Mouse (Mus musculus) embryonic facial prominence, embryonic 12.5 days (tissue): ENCODE measurements around the gene Fbxo9. TPM values are rescaled to one million over a fixed set of nuclear protein-coding genes. Genes with fewer than 3 reads are reported as not detected.
A peak's percentile ranks its signal among the peaks of the same experiment; 100 is the strongest.

Experiments used
- ATAC-seq: fragments of 200-750 bp; cut with Nextera tagmentation; 2 replicates; pipeline ENCODE4 v1.8.0; 2017; ENCODE audit not compliant: insufficient number of reproducible peaks, insufficient read depth, low FRiP score, low TSS enrichment
- H3K27ac ChIP-seq: fragments of 300-500 bp; sonication (generic); 2 replicates; pipeline ENCODE4 v1.5.1; 2016; ENCODE audit warnings: mild to moderate bottlenecking
- H3K27me3 ChIP-seq: fragments of 300-500 bp; sonication (generic); 2 replicates; pipeline ENCODE4 v1.6.1; 2016; ENCODE audit warnings: mild to moderate bottlenecking, moderate library complexity
- H3K36me3 ChIP-seq: fragments of 300-500 bp; sonication (generic); 2 replicates; pipeline ENCODE4 v1.6.1; 2016; ENCODE audit warnings: mild to moderate bottlenecking
- H3K4me1 ChIP-seq: fragments of 300-500 bp; sonication (generic); 2 replicates; pipeline ENCODE4 v1.6.1; 2016
- H3K4me2 ChIP-seq: fragments of 300-500 bp; sonication (generic); replicated peaks from 2 replicates; pipeline ENCODE4 v1.6.1; 2016; ENCODE audit warnings: mild to moderate bottlenecking, moderate library complexity
- H3K4me3 ChIP-seq: fragments of 300-500 bp; sonication (generic); 2 replicates; pipeline ENCODE4 v1.5.1; 2016; ENCODE audit warnings: mild to moderate bottlenecking
- H3K9ac ChIP-seq: fragments of 300-500 bp; sonication (generic); 2 replicates; pipeline ENCODE4 v1.6.1; 2016; ENCODE audit warnings: mild to moderate bottlenecking, moderate library complexity
- H3K9me3 ChIP-seq: fragments of 300-500 bp; sonication (generic); 2 replicates; pipeline ENCODE4 v1.6.1; 2016; ENCODE audit warnings: mild to moderate bottlenecking, moderate library complexity
- WGBS: fragments of 180-500 bp; shearing (Covaris S2); methylation state at CpG from one replicate; pipeline ENCODE4 v1.1.7; 2016; 5-methylcytosine and 5-hydroxymethylcytosine counted together
- polyA plus RNA-seq: library from polyadenylated mRNA; unstranded; fragments of >200 nt; fragmentation: Nextera tagmentation; extraction: Ambion mirVana; gene quantifications from 2 replicates; pipeline ENCODE4 v1.2.1, GENCODE M21; 2016

Gene Fbxo9
- polyA plus RNA-seq, 1 experiment from 2014 or later = 43.1 TPM

DNA sequence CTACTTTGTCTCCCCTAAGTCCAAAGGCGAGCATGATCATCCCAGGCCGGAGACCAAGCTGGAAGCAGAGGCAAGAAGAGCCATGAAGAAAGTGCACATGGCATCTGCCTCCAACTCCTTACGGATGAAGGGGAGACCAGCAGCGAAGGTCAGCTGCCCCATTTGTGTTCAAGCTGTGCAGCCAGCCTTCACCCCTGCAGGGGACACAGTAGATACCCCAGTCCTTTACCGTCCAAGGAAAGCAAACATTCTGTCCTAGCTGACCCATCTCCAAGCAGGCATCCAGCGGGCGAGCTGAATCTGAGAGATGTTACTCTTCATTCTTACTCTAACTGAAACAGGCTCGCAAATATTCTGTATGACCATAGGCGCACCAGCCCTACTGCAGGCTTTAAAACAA, 46.5 kb downstream of the Fbxo9 start:
- H3K36me3 ChIP-seq = no peaks in the 10 kb centered on the region
- no peak overlapping the region for H3K4me3 ChIP-seq
- no peak for ATAC-seq
- no peak overlapping the region for H3K27ac ChIP-seq
- no peaks in the 10 kb centered on the region for H3K9me3 ChIP-seq
- no peak overlapping the region for H3K4me2 ChIP-seq
- H3K9ac ChIP-seq = no peak overlapping the region
- H3K27me3 ChIP-seq = no peaks in the 10 kb centered on the region
- WGBS = 78% methylated on average over 9 of the region's 9 CpGs
- peaks cover 7% of the 10 kb centered on the region; the same call in 1 of the 2 replicates for H3K4me1 ChIP-seq

DNA sequence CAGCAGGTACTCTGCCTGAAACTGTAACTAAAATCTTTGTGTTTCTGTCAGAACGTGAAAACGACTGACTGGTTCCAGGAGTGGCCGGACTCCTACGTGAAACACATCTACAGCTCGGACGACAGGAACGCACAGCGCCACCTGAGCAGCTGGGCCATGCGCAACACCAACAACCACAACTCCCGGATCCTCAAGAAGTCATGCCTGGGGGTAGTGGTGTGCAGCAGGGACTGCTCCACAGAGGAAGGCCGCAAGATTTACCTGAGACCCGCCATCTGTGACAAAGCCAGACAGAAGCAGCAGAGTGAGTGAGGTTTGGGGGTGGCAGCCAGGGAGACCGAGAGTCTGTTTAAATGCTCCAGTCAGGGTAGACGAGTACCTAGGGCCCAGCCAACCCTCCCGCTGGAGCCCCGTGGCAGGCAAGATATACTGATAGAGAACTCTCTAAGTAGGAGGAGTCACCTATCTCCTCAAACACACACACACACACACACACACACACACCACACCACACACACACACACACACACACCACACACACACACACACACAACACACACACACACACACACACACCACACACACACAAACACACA, 49.2 kb downstream of the Fbxo9 start:
- 77% methylated on average over 16 of the region's 16 CpGs for WGBS
- H3K4me3 ChIP-seq = no peak overlapping the region
- H3K27me3 ChIP-seq = no peaks in the 10 kb centered on the region
- no peaks in the 10 kb centered on the region for H3K36me3 ChIP-seq
- no peak overlapping the region for H3K9ac ChIP-seq
- ATAC-seq = no peak
- H3K4me1 ChIP-seq = peaks cover 7% of the 10 kb centered on the region; the same call in 1 of the 2 replicates
- H3K27ac ChIP-seq = no peak overlapping the region
- H3K4me2 ChIP-seq = no peak overlapping the region
- no peaks in the 10 kb centered on the region for H3K9me3 ChIP-seq

DNA sequence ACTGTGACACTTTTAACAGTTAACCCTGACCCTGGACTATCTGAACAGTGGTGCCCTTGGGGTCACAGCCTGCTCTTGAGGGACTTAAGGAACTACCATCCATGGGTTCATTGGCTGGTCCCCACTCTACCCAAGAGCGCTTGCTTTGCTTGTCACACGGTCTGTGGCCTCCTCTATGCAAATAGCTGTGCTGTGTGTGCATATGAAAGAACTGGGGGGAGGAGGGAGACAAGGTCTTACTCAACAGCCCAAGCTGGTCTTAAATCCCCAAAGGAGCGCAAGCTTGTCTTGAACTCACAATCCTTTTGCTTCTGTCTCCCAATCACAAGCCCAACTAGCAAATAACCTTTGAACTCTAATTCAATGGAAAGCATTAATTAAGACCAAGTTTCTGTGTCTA, 54.6 kb downstream of the Fbxo9 start:
- Histone ChIP-seq H3K4me2 (no peak overlapping the region), H3K27me3 (no peaks in the 10 kb centered on the region), H3K4me1 (no peaks in the 10 kb centered on the region), H3K9ac (no peak overlapping the region), H3K4me3 (no peak overlapping the region), H3K9me3 (no peaks in the 10 kb centered on the region), H3K27ac (no peak overlapping the region), H3K36me3 (no peaks in the 10 kb centered on the region)
- ATAC-seq = no peak
- 81% methylated on average over 3 of the region's 3 CpGs for WGBS

DNA sequence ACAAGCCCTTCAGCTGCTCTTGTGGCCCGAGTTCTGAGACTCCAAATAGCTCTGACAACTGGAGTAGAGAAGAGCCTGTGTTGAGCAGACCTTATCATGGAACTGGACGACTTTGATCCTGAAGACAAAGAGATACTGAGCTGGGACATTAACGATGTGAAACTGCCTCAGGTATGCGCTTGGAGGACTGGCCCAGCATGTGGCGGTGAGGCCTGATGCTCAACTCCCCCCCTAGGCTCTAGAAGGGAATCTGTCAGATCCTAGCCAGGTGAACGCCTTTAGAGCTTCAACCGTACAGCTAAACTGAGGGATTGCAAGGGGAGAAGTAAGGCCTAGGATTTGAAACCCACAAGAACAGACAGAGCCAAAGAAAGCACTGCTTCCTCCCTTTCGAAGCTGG, 55.0 kb downstream of the Fbxo9 start:
- H3K36me3 ChIP-seq = no peaks in the 10 kb centered on the region
- H3K9me3 ChIP-seq = no peaks in the 10 kb centered on the region
- no peak overlapping the region for H3K4me3 ChIP-seq
- no peaks in the 10 kb centered on the region for H3K4me1 ChIP-seq
- H3K4me2 ChIP-seq = no peak overlapping the region
- no peak overlapping the region for H3K27ac ChIP-seq
- no peak overlapping the region for H3K9ac ChIP-seq
- WGBS = 63% methylated on average over 8 of the region's 8 CpGs
- ATAC-seq = no peak
- no peaks in the 10 kb centered on the region for H3K27me3 ChIP-seq

DNA sequence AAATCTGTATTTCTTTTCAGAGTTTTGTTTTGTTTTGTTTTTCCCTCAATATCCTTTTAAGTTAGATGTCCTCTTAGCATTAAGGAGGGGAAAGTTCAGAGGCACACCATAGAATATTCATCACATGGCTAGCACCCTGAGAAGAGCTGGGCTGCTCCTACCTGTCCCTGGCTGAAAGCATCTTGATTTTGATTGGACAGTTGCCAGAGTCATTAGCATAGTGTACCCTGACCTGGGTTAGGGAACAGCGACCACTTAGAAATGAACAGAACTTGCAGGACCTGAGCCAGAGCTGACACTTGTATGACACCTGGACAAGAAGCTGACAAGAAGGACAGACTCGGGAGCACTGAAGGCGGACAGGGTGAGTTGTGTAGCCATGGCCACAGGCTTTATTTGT, 57.2 kb downstream of the Fbxo9 start, which contains the start of gene Gcm1:
Gene Gcm1 (plus strand): TSS at position 248 of the 400 bp plus-strand sequence.
- Histone ChIP-seq H3K4me2 (no peak within 1 kb of the TSS), H3K27ac (no peak within 1 kb of the TSS), H3K27me3 (no peaks in the 10 kb centered on the region), H3K9me3 (no peaks in the 10 kb centered on the region), H3K4me1 (no peaks in the 10 kb centered on the region), H3K36me3 (no peaks in the 10 kb centered on the region), H3K9ac (no peak within 1 kb of the TSS), H3K4me3 (no peak within 1 kb of the TSS)
- no peak for ATAC-seq
- 52% methylated on average over 3 of the region's 3 CpGs for WGBS

DNA sequence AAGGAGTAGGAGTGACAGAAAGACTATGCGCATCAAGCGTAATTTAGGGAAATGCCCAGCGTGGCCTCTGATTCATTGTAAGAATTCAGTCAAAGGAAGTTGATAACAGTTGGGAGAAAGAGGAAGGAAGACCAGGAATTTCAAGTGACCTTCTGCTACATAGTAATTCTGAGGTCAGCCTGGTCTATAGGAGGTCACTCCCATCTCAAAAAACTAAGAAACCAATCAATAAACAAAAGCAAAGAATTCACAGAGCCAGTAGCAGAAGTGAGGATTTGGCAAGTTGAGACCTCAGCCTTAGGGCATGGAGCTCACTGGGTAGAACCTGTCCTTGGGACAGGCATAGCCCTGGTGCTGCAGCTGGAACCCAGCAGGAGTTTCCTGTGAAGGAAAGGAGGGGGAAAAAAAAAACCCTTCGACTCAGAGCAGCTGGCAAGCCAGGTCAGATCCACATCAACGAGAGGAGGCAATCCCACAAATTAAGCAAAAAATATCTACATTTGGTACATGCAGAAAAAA, 58.4 kb downstream of the Fbxo9 start:
- Histone ChIP-seq H3K9ac (no peak overlapping the region), H3K4me3 (no peak overlapping the region), H3K27me3 (no peaks in the 10 kb centered on the region), H3K36me3 (no peaks in the 10 kb centered on the region), H3K9me3 (no peaks in the 10 kb centered on the region), H3K4me1 (no peaks in the 10 kb centered on the region), H3K4me2 (no peak overlapping the region), H3K27ac (no peak overlapping the region)
- 32% methylated on average over 5 of the region's 5 CpGs for WGBS
- ATAC-seq = no peak

DNA sequence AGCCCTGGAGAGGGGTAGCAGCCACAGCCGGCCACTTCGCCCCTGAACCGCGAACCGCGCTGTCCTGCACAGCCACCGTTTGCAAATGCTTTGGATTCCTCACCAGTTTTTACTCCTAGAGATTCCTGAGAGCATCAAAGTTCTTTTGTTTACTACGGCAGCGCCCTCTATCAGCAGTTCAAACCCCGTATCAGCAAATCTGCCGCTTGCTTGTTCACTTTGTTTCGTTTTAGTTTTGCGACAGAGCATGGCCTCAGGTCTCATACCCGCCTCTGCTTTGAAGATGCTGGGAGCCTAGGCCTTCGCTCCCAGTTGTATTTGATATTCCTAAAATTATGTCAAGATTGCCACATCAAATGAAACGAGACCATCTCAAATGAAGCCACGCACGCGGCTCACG, 62.1 kb downstream of the Fbxo9 start:
- H3K4me3 ChIP-seq = no peak overlapping the region
- no peaks in the 10 kb centered on the region for H3K9me3 ChIP-seq
- no peak overlapping the region for H3K27ac ChIP-seq
- 52% methylated on average over 20 of the region's 20 CpGs for WGBS
- H3K4me1 ChIP-seq = no peaks in the 10 kb centered on the region
- no peaks in the 10 kb centered on the region for H3K27me3 ChIP-seq
- no peaks in the 10 kb centered on the region for H3K36me3 ChIP-seq
- no peak overlapping the region for H3K4me2 ChIP-seq
- H3K9ac ChIP-seq = no peak overlapping the region
- ATAC-seq = no peak

DNA sequence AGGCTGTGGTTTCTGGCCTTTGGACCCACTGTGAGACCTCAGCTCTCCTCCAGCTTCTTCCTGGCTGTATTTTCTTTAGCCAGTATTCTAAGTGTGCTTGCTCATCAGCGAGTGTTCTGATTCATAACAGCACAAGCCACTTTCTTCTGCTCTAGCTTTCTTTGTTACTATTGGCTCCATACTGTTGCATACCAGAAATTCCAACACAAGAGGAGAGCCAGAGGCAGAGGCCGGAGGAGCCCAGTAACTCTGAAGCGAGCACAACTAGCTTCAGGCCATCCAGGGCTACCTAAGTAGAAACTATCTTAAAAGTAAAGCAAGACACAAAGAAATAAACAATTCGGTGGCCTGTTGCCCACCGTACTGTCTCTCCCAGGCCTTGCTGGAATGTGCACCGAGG, 63.7 kb downstream of the Fbxo9 start:
- Histone ChIP-seq H3K4me1 (no peaks in the 10 kb centered on the region), H3K4me2 (no peak overlapping the region), H3K36me3 (no peaks in the 10 kb centered on the region), H3K27ac (0 out of 2 replicates have a peak overlapping the region, but pooled peaks have one; percentile 2), H3K27me3 (no peaks in the 10 kb centered on the region), H3K9ac (no peak overlapping the region), H3K4me3 (no peak overlapping the region), H3K9me3 (no peaks in the 10 kb centered on the region)
- ATAC-seq = no peak
- 47% methylated on average over 6 of the region's 6 CpGs for WGBS

DNA sequence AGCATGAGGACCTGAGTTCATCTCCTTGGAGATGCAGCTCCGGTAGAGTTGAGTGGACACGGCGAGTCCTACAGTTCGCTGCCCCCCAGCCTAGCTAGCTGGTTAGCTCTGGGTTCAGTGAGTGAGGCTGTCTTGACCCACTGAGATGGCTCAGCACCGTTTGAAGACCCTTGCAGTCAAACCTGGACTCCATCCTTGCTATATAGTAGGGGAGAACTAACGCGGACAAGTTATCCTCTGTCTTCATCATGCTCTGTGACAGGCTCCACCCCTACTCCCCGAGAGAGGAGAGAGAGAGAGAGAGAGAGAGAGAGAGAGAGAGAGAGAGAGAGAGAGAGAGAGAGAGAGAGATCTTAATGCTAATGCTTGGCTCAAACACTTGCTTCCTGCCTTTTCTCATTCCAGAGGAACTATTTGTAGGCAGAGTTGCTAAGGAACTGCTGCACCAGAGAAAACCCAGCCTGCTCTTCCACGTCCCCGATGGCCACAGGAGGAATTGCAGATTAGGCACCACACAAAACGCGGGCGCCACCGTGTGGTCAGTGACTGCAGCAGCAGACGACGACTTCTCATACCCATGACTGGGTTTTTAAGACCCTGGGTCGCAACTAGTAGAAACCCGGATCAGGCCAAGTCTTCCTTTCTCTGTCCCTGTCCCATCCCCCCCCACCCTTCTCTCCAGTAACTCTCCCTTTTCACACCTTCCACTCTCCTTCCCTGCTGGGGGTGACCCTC, 69.9 kb downstream of the Fbxo9 start:
- Histone ChIP-seq H3K27ac (no peak overlapping the region), H3K27me3 (no peaks in the 10 kb centered on the region), H3K9me3 (no peaks in the 10 kb centered on the region), H3K9ac (no peak overlapping the region), H3K36me3 (no peaks in the 10 kb centered on the region), H3K4me1 (no peaks in the 10 kb centered on the region), H3K4me3 (no peak overlapping the region), H3K4me2 (no peak overlapping the region)
- 39% methylated on average over 18 of the region's 18 CpGs for WGBS
- no peak for ATAC-seq

DNA sequence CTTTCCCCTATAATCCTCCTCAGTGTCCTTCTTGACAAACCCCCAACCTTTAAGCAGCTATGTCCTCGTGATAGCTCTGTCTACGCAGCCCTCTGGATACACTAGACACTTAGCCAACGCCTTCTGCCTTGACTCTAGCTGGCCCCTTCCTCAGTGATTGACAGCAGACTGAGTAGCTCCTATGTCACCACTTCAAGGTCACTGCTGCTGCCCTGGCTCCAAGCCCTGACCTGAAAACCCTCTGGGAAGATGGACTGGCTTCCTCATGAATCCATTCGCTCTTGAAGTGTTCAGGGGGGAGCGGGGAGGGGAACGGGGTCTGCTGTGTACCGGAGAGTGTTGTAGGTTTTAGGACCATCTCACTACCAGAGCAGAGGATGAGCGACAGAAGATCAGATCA, 73.0 kb downstream of the Fbxo9 start:
- Histone ChIP-seq H3K27me3 (no peaks in the 10 kb centered on the region), H3K27ac (no peak overlapping the region), H3K4me3 (no peak overlapping the region), H3K9me3 (no peaks in the 10 kb centered on the region), H3K4me2 (no peak overlapping the region), H3K9ac (no peak overlapping the region), H3K4me1 (no peaks in the 10 kb centered on the region), H3K36me3 (no peaks in the 10 kb centered on the region)
- 91% methylated on average over 8 of the region's 8 CpGs for WGBS
- ATAC-seq = no peak

DNA sequence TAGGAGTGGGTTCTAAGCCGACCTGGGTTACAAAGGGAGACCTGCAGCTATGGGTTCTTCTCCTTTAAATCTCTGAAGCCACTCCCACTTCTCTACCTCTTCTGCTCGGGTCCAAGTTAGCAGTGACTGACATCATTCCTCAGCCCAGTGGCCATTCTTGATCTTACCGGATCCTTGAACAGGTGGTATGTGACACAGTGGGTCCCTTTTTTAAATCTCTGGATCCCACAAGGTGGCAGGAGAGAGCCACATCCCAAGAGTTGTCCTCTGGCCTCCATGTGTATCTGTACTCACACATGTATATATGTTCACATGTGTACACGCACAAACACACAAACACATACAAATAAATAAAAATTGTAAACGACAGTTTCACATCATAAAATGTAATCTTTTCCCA, 73.6 kb downstream of the Fbxo9 start:
- Histone ChIP-seq H3K4me1 (no peaks in the 10 kb centered on the region), H3K27me3 (no peaks in the 10 kb centered on the region), H3K4me2 (no peak overlapping the region), H3K9ac (no peak overlapping the region), H3K27ac (no peak overlapping the region), H3K36me3 (no peaks in the 10 kb centered on the region), H3K4me3 (no peak overlapping the region), H3K9me3 (no peaks in the 10 kb centered on the region)
- WGBS = 78% methylated on average over 5 of the region's 5 CpGs
- ATAC-seq = no peak

DNA sequence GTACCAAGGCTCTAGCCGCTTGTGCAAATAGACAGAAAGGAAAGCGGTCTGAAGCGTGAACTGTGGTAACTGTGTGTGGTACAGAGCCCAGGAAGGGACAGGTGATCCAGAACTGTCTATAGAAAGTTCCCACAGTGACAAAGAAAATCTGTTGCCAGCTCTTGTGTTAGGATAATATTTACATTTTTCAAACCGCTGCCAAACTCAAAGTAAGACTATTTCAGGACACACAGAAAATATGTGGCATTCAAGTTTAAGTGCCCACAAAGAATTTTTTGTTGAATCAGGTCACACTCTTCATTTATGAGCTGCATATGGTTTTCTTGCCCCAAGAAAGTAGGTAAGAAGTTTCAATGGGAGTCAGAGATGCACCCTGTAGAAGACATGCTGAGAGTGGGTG, 75.9 kb downstream of the Fbxo9 start:
- WGBS = 86% methylated on average over 4 of the region's 4 CpGs
- Histone ChIP-seq H3K4me3 (no peak overlapping the region), H3K9ac (no peak overlapping the region), H3K27ac (no peak overlapping the region), H3K27me3 (no peaks in the 10 kb centered on the region), H3K4me1 (no peaks in the 10 kb centered on the region), H3K9me3 (no peaks in the 10 kb centered on the region), H3K36me3 (no peaks in the 10 kb centered on the region), H3K4me2 (no peak overlapping the region)
- ATAC-seq = no peak
